Mouse (Mus musculus): ENCODE results near the gene Cnot2.
A peak's percentile ranks its signal among the peaks of the same experiment; 100 is the strongest.

Cnot2 gene

DNA sequence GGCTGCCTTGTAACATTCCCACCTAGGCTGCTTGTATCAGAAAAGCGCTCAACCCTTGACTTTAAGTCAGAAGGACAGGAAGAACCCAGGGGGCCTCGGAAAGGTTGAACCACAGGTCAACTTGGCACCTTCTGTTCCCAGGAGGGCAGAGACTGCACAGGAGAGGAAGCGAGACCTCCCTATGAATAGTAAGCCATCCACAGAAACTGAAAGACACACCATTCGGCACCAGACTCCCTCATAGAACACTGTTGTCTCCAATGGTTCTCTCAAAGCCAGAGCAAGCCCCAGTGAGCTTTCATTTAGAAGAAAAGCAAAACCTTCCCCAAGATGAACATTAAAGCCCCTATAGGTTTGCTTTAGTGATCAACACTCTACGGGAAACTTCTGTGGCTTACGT, 105.6 kb downstream of the Cnot2 start:
- no peak for DNase-seq

DNA sequence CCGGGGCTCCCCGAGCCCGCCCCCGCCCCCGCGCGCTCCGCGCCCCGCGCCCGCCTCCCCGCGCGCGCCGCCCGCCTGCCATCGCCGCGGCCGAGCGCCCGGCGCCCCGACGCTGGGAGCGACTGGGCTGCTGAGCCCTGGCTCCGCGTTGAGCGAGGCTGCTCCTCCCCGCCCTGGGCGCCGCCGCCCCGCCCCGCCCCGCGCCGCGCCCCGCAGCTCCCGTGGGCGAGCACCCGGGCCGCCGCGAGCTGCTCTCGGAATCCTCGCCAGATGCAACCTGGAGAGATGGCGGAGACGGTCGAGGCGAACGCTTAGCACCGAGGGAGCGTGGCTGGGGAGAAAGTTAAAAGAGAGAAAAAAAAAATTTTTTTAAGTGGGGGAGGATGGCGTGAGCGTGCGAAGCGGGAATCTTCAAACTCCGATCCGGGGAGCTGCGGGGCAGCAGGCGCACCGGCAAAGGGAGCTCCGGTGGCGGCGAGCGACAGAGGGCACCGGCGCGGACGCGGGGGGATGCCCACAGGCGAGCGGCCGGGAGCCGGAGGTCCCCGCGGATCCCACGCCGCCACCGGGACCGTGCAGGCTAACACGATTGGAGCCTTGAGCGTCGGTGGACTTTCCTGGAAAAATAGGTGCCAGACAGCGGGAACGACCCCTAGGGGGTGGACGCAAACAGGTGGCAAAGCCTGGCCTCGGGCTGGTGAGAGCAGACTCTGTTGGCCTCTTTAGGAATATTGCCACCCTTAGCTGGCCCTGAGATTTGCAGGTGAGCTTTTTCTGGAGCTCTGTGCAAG, 107.4 kb downstream of the Cnot2 start, which contains the start of gene Kcnmb4:
Gene Kcnmb4 (minus strand): TSS at position 120 of the 791 bp plus-strand sequence.
- peak; percentile 73 for DNase-seq

DNA sequence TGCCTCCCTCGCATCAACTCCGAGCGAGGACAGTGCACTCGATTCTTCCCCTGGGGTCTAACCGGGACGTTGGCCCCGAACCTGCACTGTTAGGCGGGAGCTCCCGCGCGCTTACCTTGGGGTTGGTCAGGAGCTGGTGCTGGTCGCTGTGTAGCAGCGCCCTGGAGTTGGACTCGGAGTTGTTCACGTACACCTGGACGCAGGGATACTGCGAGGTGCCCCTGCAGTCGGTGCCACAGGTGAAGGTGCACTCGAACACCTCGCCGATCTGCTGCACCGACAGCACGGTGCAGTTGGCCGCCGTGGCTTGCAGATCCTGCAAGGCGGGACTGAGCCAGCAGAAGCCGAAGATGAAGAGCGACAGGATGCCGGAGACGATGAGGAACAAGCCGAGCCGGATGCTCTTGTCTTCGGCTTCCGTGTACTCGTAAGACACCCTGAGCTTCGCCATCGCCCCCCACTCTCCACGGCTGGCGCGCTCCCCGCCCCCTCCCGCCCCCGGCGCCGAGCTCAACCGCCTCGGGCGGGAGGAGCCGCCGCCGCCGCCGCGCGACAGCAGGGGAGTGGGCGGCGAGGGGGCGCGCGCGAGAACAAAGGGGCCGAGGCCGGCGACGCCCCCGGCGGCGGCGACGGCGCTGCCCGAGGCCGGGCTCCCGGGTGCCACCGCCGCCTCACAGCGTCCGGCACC, 108.1 kb downstream of the Cnot2 start:
- peak; percentile 64 for DNase-seq

DNA sequence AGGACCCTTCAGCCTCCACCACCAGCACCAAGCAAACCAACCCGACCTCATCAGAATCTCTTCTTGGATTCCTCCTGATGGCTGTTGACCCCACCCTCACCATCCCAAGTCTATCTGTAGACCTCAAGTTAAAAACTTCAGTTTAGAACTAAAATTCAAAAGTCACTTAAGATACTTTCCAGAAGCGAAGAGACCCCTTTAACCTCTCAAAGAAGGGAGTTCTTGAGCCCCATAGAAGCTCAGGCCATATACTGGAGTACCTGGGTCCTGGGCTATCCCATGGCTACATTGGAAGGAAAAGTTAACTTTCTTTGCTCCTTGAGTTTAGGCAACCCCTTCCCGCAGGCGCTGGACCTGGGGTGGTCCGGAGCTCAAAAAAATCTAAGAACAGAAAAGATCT, 108.7 kb downstream of the Cnot2 start:
- no peak for DNase-seq

DNA sequence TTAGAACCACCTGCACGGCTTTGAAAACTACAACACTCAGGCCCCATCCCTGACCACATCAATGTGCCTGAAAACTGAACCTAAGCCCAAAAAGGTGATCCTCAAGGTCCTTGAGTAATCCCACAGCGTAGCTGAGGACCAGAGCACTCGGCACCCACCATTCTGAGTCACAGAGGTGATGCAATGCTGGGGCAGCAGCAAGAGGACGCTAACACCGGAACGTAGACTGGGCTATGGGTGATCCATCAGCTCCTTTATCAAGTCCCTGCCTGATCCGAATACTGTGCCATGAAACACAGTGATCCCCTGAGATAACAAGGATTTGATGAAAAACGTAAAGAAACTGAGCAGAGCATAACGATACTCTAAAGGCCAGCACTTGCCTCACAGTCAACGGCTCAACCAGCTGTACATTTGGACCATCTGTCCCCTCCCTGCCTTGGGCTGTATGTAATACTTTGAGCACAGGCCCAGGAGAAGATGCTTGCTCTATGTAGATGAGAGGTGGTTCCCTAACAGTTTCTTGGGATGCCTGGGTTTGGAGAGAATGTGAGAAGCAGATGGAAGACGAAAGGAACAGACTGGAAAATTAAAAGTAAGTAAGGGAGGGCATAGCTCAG, 110.9 kb downstream of the Cnot2 start:
- DNase-seq = peak; percentile 56

DNA sequence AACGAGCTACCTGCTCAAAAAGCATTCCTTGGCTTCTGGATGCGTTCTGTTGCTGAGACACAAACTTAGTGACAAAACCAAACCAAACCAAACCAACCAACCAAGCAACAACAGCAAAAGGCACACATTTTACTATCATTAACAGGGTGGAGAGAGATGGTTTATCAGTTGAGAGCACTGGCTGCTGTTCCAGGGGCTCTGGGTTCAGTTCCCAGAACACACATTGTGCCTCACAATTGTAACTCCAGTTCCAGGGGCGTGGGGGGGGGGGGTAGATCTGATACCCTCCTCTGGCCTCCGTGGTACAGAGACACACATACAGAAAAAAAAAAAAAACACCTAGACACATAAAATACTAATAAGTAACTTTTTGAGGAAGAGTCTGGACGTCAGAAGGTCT, 113.2 kb downstream of the Cnot2 start:
- DNase-seq = no peak

DNA sequence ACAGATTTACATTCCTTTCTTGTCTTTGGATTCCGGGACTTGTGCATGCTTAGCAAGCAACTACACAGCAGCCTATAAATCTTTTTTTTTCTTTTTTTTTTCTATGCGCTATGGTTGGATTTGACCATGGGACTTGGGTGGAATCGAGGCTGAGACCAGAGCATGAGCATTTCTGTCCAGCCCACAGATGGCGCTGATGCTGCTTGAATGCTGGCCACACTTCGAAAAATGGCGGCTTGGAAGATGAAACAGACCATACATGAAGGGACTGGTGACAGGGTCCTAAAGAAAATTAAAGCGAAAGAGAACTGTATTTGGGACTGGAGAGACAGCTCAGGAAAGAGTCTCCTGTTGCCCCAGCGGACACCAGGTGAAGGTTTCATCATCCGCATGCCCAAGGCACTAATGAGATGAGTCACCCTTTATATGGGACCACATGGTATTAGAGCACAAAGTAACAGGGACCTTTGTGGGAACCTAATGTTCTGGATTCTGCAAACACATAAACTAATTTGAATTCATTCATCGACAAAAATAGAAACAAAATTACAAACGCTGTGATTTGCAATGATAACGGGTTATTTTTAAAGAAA, 117.5 kb downstream of the Cnot2 start:
- DNase-seq = no peak

DNA sequence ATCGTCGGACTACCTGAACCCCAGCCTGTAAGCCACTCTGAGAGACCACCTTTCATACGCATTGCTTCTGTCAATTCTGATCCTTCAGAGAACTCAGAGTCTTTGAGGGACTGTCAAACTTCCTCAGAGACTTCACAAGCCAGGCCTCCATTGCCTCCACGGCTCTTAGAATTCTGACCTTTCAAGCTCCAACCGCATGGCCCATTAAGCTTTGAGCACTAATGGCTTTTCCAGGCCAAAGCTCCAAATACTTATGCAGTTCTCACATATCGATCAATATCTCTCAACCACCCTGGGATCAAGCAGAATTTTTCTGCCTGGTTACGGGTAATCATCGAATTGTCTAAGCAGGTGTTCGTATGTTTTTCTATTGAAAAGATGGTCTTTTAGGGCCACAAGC, 119.9 kb downstream of the Cnot2 start:
- DNase-seq = no peak

DNA sequence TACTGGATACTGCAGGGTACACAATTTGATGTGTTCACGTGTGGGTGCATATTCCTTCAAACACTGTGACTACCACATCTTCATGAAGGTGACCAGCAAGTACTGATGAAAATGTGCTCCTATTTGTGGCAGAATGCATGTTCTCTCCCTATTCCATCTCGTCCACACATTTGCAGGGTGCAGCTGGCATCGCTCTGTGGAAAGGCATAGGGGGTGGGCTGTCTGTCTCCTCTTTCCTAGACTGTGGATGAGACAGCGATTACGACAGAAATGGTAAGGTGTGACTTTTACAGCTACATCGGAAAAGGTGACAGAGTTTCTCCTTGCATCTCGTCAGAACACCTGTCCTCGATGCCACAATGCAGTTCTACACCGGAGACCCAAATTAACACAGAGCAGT, 122.5 kb downstream of the Cnot2 start:
- DNase-seq = no peak

DNA sequence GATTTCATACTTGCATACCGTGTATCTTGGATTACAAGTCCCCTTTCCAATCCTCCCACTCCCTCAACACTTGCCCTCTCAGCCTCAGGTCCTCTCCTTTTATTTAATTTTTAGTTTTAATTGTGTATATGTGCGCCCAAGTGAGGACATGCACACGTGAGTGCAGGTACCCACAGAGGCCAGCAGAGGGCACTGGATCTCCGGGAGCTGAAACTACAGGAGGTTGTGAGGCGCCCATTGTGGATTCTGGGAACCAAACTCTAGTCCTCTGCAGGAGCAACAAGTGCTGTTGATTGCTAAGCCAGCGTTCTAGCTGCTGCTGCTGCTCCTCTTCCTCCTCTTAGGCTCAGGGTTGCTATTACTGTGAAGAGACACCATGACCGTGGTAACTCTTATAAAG, 128.5 kb downstream of the Cnot2 start:
- no peak for DNase-seq

DNA sequence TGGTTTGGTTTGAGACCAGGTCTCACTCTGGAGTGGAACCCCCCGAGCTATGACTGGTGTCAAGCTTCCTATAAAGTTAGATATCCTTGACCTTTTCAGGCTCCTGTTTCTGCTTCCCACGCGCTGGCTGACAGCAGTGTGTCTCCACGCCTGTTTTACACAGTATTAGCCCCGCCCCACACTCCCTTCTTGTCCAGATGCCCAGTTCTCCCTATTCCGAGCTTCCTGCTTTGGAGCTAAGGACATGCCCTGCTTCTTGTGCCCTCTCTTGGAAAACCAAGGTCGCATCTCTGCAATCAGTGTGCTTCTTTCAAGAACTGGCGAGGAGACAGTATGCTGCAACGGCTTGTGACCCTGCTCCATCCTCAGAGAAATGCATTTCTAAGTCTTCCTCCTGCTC, 130.7 kb downstream of the Cnot2 start:
- no peak for DNase-seq

DNA sequence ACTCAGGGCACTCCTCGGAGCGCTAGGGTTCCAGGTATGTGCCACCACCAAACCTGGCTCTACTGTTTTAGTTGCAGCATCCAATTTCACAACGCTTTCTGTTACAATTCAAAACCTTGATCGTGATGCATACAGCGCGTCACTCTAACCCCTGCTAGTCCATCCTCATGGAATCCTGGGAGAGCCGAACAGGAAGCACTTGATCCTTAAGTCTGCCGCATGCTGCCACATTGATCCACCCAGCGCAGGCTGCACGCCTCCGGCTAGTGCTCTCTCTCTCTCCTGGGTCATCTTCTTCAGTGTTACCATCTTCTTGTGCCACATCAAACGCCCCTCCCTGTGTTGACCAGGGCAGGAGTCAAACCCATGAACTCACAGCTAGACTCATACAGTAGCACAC, 133.1 kb downstream of the Cnot2 start:
- DNase-seq = no peak

DNA sequence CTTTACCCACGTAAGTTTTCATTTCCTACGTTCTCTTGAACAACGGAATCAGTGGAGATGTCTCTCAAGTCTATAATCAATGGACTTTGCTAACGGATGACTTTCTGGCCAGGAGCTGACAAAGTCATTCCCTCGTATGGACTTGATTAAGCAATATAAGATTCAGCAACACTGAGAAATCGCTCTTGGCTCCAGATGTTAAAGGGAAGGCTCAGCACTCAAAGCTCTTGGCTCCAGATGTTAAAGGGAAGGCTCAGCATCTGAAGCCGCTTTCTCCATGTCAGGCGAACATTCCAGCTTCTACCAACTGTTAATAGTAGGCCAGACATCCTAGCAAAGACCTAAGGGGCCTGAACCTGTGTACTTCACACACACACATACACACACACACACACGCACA, 134.1 kb downstream of the Cnot2 start:
- DNase-seq = no peak

DNA sequence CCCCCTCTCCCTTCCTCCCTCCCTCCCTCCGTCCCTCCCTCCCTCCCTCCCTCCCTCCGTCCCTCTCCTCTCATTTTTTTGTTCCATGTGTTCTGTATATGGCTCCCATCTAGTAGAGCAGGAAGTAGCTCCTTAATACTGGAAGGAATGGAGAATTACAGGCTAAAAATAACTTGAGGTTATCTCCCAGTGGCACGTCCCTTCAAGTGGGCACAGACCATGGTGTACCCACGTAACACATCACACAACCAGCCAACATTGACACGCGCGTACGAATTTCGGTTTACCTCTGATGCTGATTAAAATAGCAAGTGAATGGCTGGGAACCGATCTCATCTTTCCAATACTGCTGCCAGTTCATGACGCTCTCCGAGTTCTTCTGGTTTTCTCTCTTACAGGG, 135.3 kb downstream of the Cnot2 start:
- DNase-seq = no peak

DNA sequence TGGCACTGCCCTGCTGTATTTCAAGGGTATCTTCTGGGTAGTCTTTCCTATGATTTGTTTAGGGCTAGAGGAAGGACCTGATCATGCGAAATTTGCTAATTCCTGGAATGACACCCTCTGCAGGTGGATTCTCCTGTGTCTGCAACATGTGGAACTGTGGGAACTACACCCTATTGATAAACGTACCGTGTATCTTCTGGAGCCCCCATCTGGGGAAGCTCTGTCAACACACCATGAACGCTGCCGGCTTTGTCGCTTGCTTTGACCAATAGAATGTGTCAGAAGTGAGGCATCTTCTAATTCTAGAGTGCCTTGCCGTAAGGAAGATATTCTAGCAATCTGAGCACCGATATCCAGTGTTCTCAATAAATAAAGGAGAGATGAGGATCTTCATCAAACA, 136.5 kb downstream of the Cnot2 start:
- no peak for DNase-seq

DNA sequence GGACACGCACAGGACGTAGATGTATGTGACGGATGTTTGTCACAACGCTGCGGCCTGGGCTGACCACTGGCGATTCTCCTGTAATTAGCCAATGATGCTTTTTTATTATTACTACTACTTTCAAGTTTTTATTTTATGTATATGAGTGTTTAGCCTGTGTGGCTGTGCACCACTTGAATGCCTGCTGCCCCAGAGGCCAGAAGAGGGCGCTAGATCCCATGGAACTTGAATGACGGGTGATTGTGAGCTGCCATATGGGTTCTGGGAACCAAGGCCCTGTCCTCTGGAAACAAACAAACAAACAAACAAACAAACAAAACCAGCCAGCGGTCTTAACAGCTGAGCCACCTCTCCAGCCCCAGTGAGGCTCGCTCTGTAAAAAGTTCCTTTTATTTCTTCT, 136.9 kb downstream of the Cnot2 start:
- DNase-seq = no peak

DNA sequence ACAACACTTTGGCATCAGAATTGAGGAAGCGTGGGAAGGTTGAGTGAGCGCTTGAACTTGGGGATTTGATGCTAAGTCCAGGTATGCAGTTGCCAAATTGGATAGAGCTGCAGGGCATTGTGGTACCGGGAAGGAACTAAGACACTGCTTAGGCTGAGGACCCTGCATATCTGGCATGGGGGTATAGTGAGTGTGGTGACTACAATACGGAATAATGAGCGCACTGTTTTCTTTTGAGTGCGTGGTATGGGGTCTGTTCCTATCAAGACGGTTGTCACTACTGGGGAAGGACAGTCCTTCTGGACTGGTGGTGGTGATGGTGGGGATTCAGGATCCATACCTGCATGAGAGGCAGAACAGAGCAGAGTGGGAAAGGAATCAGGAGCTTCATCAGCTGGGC, 140.4 kb downstream of the Cnot2 start:
- no peak for DNase-seq

DNA sequence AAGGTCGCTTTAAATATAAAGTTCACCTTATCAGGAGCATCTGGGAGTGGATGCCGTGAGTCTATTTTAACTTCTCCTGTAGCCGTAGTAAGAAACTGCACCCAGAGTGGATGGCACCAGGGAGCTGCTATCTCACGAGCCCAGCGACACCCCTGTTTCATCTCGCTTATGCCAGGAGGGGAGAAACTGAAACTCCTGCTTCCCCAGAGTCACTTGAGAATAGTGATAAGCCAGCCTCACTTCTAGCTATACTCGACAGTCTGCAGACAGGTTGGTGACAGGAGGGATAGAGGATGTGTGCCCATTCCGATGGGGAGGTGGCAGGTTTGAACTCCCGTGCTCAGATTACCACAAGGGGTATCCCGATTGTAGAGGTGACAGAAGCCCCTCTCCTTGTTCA, 141.2 kb downstream of the Cnot2 start:
- DNase-seq = no peak

DNA sequence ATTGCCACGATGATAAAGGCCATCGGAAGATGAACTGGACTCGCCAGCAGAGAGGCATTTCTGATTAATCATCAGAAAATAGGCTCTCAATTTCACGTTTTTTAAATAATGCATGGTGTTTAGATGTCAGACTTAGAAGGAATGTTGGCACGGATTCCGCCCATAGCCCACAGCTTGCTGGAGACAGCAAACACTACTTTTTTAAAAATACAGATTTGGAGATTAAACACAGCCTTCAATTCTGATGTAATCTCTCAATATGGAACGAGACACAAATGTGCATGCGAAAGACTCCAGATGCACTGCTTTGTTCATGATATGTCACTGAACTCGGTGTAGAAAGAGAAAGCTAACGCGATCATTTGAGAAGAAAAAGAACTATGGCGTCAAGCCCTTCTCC, 145.9 kb downstream of the Cnot2 start:
- DNase-seq = no peak
